8 mouse cellular contexts compared by ENCODE assay signal in genomic region chr11:58847636-58848035, GRCm38 (mm10). TPM values are rescaled to one million over a fixed set of nuclear protein-coding genes. Genes with fewer than 3 reads are reported as not detected.
A peak's percentile ranks its signal among the peaks of the same experiment; 100 is the strongest.
DNase-seq lines count a peak whose midpoint lies in the region; ATAC-seq lines count a peak whose summit lies in the region.

No protein-coding gene starts in this region.

- peaks cover 7% of the 10 kb centered on the region for H3K36me3 ChIP-seq in lung, embryonic 16.5 days (ENCODE audit: control insufficient read depth, insufficient read depth, low read length)
- peaks cover 39% of the 10 kb centered on the region for H3K36me3 ChIP-seq in limb, embryonic 12.5 days
- H3K36me3 ChIP-seq in stomach, embryonic 14.5 days (ENCODE audit: control insufficient read depth, insufficient read depth, low read length) = peaks cover 5% of the 10 kb centered on the region

- H3K4me3 ChIP-seq in lung, embryonic 16.5 days (ENCODE audit: low read length) = peak overlapping the region; percentile 73
- peak overlapping the region; percentile 78 for H3K4me3 ChIP-seq in limb, embryonic 12.5 days (replicated peaks)
- H3K4me3 ChIP-seq in stomach, embryonic 14.5 days (ENCODE audit: low read depth, low read length) = peak overlapping the region; percentile 66

- H3K27me3 ChIP-seq in lung, embryonic 16.5 days (ENCODE audit: control insufficient read depth, insufficient read depth, low read depth, low read length) = no peaks in the 10 kb centered on the region
- H3K27me3 ChIP-seq in limb, embryonic 12.5 days = no peaks in the 10 kb centered on the region
- no peaks in the 10 kb centered on the region for H3K27me3 ChIP-seq in stomach, embryonic 14.5 days (ENCODE audit: control insufficient read depth, insufficient read depth, low read length)

- peaks cover 5% of the 10 kb centered on the region for H3K4me1 ChIP-seq in lung, embryonic 16.5 days (replicated peaks; ENCODE audit: control insufficient read depth, insufficient read depth, low read length)
- peaks cover 6% of the 10 kb centered on the region for H3K4me1 ChIP-seq in limb, embryonic 12.5 days (replicated peaks)
- peaks cover 4% of the 10 kb centered on the region for H3K4me1 ChIP-seq in stomach, embryonic 14.5 days (ENCODE audit: control insufficient read depth, insufficient read depth, low read length)

- H3K9ac ChIP-seq in lung, embryonic 16.5 days (ENCODE audit: low read length) = peak overlapping the region; percentile 78
- H3K9ac ChIP-seq in limb, embryonic 12.5 days (replicated peaks) = peak overlapping the region; percentile 84
- H3K9ac ChIP-seq in stomach, embryonic 14.5 days (replicated peaks; ENCODE audit: low read depth, low read length) = peak overlapping the region; percentile 76

- no peaks in the 10 kb centered on the region for H3K9me3 ChIP-seq in lung, embryonic 16.5 days (ENCODE audit: control insufficient read depth, low read length)
- no peaks in the 10 kb centered on the region for H3K9me3 ChIP-seq in limb, embryonic 12.5 days
- H3K9me3 ChIP-seq in stomach, embryonic 14.5 days (ENCODE audit: control insufficient read depth, low read depth, low read length) = no peaks in the 10 kb centered on the region

- H3K27ac ChIP-seq in lung, embryonic 16.5 days (ENCODE audit: low read length) = no peak overlapping the region
- H3K27ac ChIP-seq in limb, embryonic 12.5 days = no peak overlapping the region
- no peak overlapping the region for H3K27ac ChIP-seq in stomach, embryonic 14.5 days (ENCODE audit: low read length)

- H3K4me2 ChIP-seq in lung, embryonic 16.5 days (ENCODE audit: low read depth, low read length) = peak overlapping the region; percentile 72
- H3K4me2 ChIP-seq in limb, embryonic 12.5 days = peak overlapping the region; percentile 84
- H3K4me2 ChIP-seq in stomach, embryonic 14.5 days (replicated peaks; ENCODE audit: low read depth, low read length) = peak overlapping the region; percentile 60

- ATAC-seq in lung, embryonic 16.5 days (ENCODE audit: low read depth) = no peak
- ATAC-seq in erythroblast, adult 5-6 weeks (replicated peaks; ENCODE audit: low FRiP score, poor library complexity, severe bottlenecking) = 0 out of 2 replicates have a peak, but pooled peaks have one; percentile 20
- ATAC-seq in limb, embryonic 12.5 days (ENCODE audit: insufficient number of reproducible peaks, insufficient read depth, low FRiP score, low TSS enrichment, low read depth) = no peak
- ATAC-seq in stomach, embryonic 14.5 days (ENCODE audit: insufficient number of reproducible peaks, insufficient read depth, low FRiP score, low read depth) = no peak

- WGBS in lung, embryonic 16.5 days = 44% methylated on average over 9 of the region's 9 CpGs
- 50% methylated on average over 9 of the region's 9 CpGs for WGBS in limb, embryonic 12.5 days
- WGBS in stomach, embryonic 14.5 days = 47% methylated on average over 9 of the region's 9 CpGs

- no peak for DNase-seq in lung, postnatal 4 days
- DNase-seq in frontal cortex, adult 2 months (ENCODE audit: extremely low spot score in 1 of 2, low spot score in 1 of 2) = no peak
- DNase-seq in frontal cortex, postnatal 36 days (ENCODE audit: low spot score in 2 of 2) = no peak
- no peak for DNase-seq in left cerebral cortex, adult 9 months (ENCODE audit: low spot score in 2 of 2)

RNA-seq across cellular contexts. Expression of gene Gm12258, which starts 0.7 kb away (rescaled TPM):
- 8.0 and 9.0 TPM in 2 replicates for polyA plus RNA-seq in lung, embryonic 16.5 days (2015; fragmentation: Nextera tagmentation; extraction: Ambion mirVana)
- total RNA-seq in erythroblast, adult 5-6 weeks (2015; ENCODE audit: low replicate concordance) = 19.2 and 31.1 TPM in 2 replicates
- 20.1 and 38.3 TPM in 2 replicates for total RNA-seq in erythroblast, adult 5-6 weeks (2017; ENCODE audit: low replicate concordance)
- polyA plus RNA-seq in limb, embryonic 12.5 days (2016; fragmentation: Nextera tagmentation; extraction: Ambion mirVana) = 12.8 and 13.5 TPM in 2 replicates
- polyA plus RNA-seq in stomach, embryonic 14.5 days (2014; fragmentation: Nextera tagmentation; extraction: Ambion mirVana) = 11.4 and 12.4 TPM in 2 replicates
- 19.7 and 22.5 TPM in 2 replicates for polyA plus RNA-seq in frontal cortex, adult 2 months (2012; rRNA removed)

RNA-seq across cellular contexts. Expression of gene Olfr311, which starts 8.6 kb away (rescaled TPM):
- polyA plus RNA-seq in lung, embryonic 16.5 days (2015; fragmentation: Nextera tagmentation; extraction: Ambion mirVana) = not detected in 2 replicates
- not detected in 2 replicates for total RNA-seq in erythroblast, adult 5-6 weeks (2015; ENCODE audit: low replicate concordance)
- not detected in 2 replicates for total RNA-seq in erythroblast, adult 5-6 weeks (2017; ENCODE audit: low replicate concordance)
- not detected in 2 replicates for polyA plus RNA-seq in limb, embryonic 12.5 days (2016; fragmentation: Nextera tagmentation; extraction: Ambion mirVana)
- polyA plus RNA-seq in stomach, embryonic 14.5 days (2014; fragmentation: Nextera tagmentation; extraction: Ambion mirVana) = not detected in 2 replicates
- polyA plus RNA-seq in frontal cortex, adult 2 months (2012; rRNA removed) = 0.06 TPM in 1 of 2 replicates, not detected in the other

RNA-seq across cellular contexts. Expression of gene Olfr312, which starts 18.6 kb away (rescaled TPM):
- polyA plus RNA-seq in lung, embryonic 16.5 days (2015; fragmentation: Nextera tagmentation; extraction: Ambion mirVana) = 0.08 TPM in 1 of 2 replicates, not detected in the other
- not detected in 2 replicates for total RNA-seq in erythroblast, adult 5-6 weeks (2015; ENCODE audit: low replicate concordance)
- 0.42 TPM in 1 of 2 replicates, not detected in the other for total RNA-seq in erythroblast, adult 5-6 weeks (2017; ENCODE audit: low replicate concordance)
- polyA plus RNA-seq in limb, embryonic 12.5 days (2016; fragmentation: Nextera tagmentation; extraction: Ambion mirVana) = not detected in 2 replicates
- not detected in 2 replicates for polyA plus RNA-seq in stomach, embryonic 14.5 days (2014; fragmentation: Nextera tagmentation; extraction: Ambion mirVana)
- polyA plus RNA-seq in frontal cortex, adult 2 months (2012; rRNA removed) = 0.02 TPM in 1 of 2 replicates, not detected in the other

RNA-seq across cellular contexts. Expression of gene 2810021J22Rik, which starts 19.4 kb away (rescaled TPM):
- 6.9 and 7.1 TPM in 2 replicates for polyA plus RNA-seq in lung, embryonic 16.5 days (2015; fragmentation: Nextera tagmentation; extraction: Ambion mirVana)
- total RNA-seq in erythroblast, adult 5-6 weeks (2015; ENCODE audit: low replicate concordance) = 0.63 and 1.7 TPM in 2 replicates
- total RNA-seq in erythroblast, adult 5-6 weeks (2017; ENCODE audit: low replicate concordance) = 2.0 and 2.1 TPM in 2 replicates
- polyA plus RNA-seq in limb, embryonic 12.5 days (2016; fragmentation: Nextera tagmentation; extraction: Ambion mirVana) = 8.9 and 11.0 TPM in 2 replicates
- 7.1 and 9.4 TPM in 2 replicates for polyA plus RNA-seq in stomach, embryonic 14.5 days (2014; fragmentation: Nextera tagmentation; extraction: Ambion mirVana)
- polyA plus RNA-seq in frontal cortex, adult 2 months (2012; rRNA removed) = 6.9 and 7.5 TPM in 2 replicates

RNA-seq across cellular contexts. Expression of gene Olfr313, which starts 32.8 kb away (rescaled TPM):
- polyA plus RNA-seq in lung, embryonic 16.5 days (2015; fragmentation: Nextera tagmentation; extraction: Ambion mirVana) = not detected in 2 replicates
- total RNA-seq in erythroblast, adult 5-6 weeks (2015; ENCODE audit: low replicate concordance) = not detected in 2 replicates
- total RNA-seq in erythroblast, adult 5-6 weeks (2017; ENCODE audit: low replicate concordance) = not detected in 2 replicates
- not detected in 2 replicates for polyA plus RNA-seq in limb, embryonic 12.5 days (2016; fragmentation: Nextera tagmentation; extraction: Ambion mirVana)
- polyA plus RNA-seq in stomach, embryonic 14.5 days (2014; fragmentation: Nextera tagmentation; extraction: Ambion mirVana) = not detected in 2 replicates
- not detected in 2 replicates for polyA plus RNA-seq in frontal cortex, adult 2 months (2012; rRNA removed)
